Mouse (Mus musculus): Measurements from ENCODE around the gene Gng7.
A peak's percentile ranks its signal among the peaks of the same experiment; 100 is the strongest.

Gng7 gene

GRCm38 (mm10) chr10:81025639-81026275 lies 11.0 kb upstream of the Gng7 start, which contains the start of gene Diras1:
Diras1 (minus strand) TSS chr10:81025662.
- DNase-seq (ENCODE audit: low spot score in 2 of 2), result no peak

- no peak for DNase-seq (ENCODE audit: low spot score in 2 of 2)
These were observed 10.4 kb upstream of the Gng7 start for GRCm38 (mm10) chr10:81025047-81025621.

- no peak for DNase-seq (ENCODE audit: low spot score in 2 of 2)
These were observed 9.7 kb upstream of the Gng7 start for GRCm38 (mm10) chr10:81024346-81024937.

- no peak for DNase-seq (ENCODE audit: low spot score in 2 of 2)
These were observed 8.0 kb upstream of the Gng7 start for GRCm38 (mm10) chr10:81022744-81023143.

GRCm38 (mm10) chr10:81021547-81022110 lies 6.9 kb upstream of the Gng7 start:
- DNase-seq (ENCODE audit: low spot score in 2 of 2), result no peak

- no peak for DNase-seq (ENCODE audit: low spot score in 2 of 2)
These were observed 5.5 kb upstream of the Gng7 start for GRCm38 (mm10) chr10:81020207-81020606.

GRCm38 (mm10) chr10:81019687-81020086 lies 4.9 kb upstream of the Gng7 start:
- DNase-seq (ENCODE audit: low spot score in 2 of 2), result no peak

GRCm38 (mm10) chr10:81018326-81018725 lies 3.6 kb upstream of the Gng7 start:
- no peak for DNase-seq (ENCODE audit: low spot score in 2 of 2)

- DNase-seq (ENCODE audit: low spot score in 2 of 2), result no peak
These were observed 1.9 kb upstream of the Gng7 start for GRCm38 (mm10) chr10:81016645-81017044.

GRCm38 (mm10) chr10:81015666-81016065 lies 921 bp upstream of the Gng7 start:
- DNase-seq (ENCODE audit: low spot score in 2 of 2), result no peak

- DNase-seq (ENCODE audit: low spot score in 2 of 2), result no peak
These were observed 3.9 kb downstream of the Gng7 start for GRCm38 (mm10) chr10:81010851-81011250.

- no peak for DNase-seq (ENCODE audit: low spot score in 2 of 2)
These were observed 7.5 kb downstream of the Gng7 start for GRCm38 (mm10) chr10:81007240-81007639.

GRCm38 (mm10) chr10:81006005-81006677 lies 8.6 kb downstream of the Gng7 start:
- DNase-seq (ENCODE audit: low spot score in 2 of 2), result no peak

GRCm38 (mm10) chr10:81001161-81001560 lies 13.6 kb downstream of the Gng7 start:
- no peak for DNase-seq (ENCODE audit: low spot score in 2 of 2)

GRCm38 (mm10) chr10:81000197-81001062 lies 14.3 kb downstream of the Gng7 start:
- DNase-seq (ENCODE audit: low spot score in 2 of 2), result no peak

GRCm38 (mm10) chr10:80999362-81000196 lies 15.2 kb downstream of the Gng7 start:
- DNase-seq (ENCODE audit: low spot score in 2 of 2), result peak; percentile 86 to 88

- DNase-seq (ENCODE audit: low spot score in 2 of 2), result peak in 1 of 2 experiments; percentile 63
These were observed 16.0 kb downstream of the Gng7 start for GRCm38 (mm10) chr10:80998778-80999177.

GRCm38 (mm10) chr10:80998021-80998420 lies 16.7 kb downstream of the Gng7 start:
- DNase-seq (ENCODE audit: low spot score in 2 of 2), result no peak

GRCm38 (mm10) chr10:80997332-80997731 lies 17.4 kb downstream of the Gng7 start:
- no peak for DNase-seq (ENCODE audit: low spot score in 2 of 2)

- no peak for DNase-seq (ENCODE audit: low spot score in 2 of 2)
These were observed 18.2 kb downstream of the Gng7 start for GRCm38 (mm10) chr10:80996501-80996900.
